In the genomic region with DNA sequence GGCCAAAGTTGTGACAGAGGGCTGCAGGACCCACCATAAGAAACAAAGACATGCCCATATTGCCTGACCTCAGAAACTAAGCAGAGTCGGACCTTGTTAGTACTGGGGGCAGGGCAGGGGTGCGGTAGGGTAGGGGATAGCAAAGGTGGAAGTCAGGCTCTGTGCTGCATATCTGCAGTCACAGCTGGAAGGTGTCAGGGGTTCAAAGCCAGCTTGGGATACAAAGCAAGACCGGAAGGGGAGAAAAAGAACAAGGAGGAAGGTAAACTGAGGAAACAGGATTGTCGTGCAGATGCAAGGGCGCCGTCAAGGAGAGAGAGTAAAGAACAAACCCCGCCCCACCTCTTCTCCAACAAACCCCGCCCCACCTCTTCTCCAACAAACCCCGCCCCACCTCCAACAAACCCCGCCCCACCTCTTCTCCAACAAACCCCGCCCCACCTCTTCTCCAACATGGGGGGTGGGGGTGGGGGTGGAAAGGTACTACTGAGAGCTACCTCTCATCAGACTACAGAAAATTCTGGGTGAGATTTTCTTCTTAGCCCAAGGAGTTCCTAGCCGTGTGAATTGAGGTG, we compare ENCODE assay signal across 27 mouse cellular contexts. TPM values are rescaled to one million over a fixed set of nuclear protein-coding genes. Genes with fewer than 3 reads are reported as not detected.
A peak's percentile ranks its signal among the peaks of the same experiment; 100 is the strongest.
DNase-seq lines count a peak whose midpoint lies in the region; ATAC-seq and TF ChIP-seq lines count a peak whose summit lies in the region.
"Had no signal": no experiment of that assay in that cellular context is flagged by ENCODE, and none has a peak within 500 bp of the region (broad histone marks: within the 10 kb centered on the region; RNA-seq: fewer than 3 reads in every experiment).

No protein-coding gene starts in this region.

- H3K4me2 ChIP-seq in limb, embryonic 15.5 days = no peak overlapping the region
- H3K4me2 ChIP-seq: forebrain, embryonic 13.5 days; heart, embryonic 12.5 days; heart, embryonic 15.5 days; hindbrain, embryonic 14.5 days had no signal

- H3K36me3 ChIP-seq in limb, embryonic 15.5 days = no peaks in the 10 kb centered on the region
- H3K36me3 ChIP-seq in limb, embryonic 10.5 days = no peaks in the 10 kb centered on the region
- no peaks in the 10 kb centered on the region for H3K36me3 ChIP-seq in testis, adult 2 months (ENCODE audit: control insufficient read depth, insufficient read depth, low read length)
- H3K36me3 ChIP-seq: forebrain, embryonic 10.5 days; heart, embryonic 12.5 days; heart, embryonic 15.5 days had no signal

- peak; percentile 39 for DNase-seq in cerebellum, adult 9-10 months
- DNase-seq in cerebellum, postnatal 10 days = no peak
- DNase-seq in limb, embryonic 10.5 days (ENCODE audit: low spot score) = no peak
- no peak for DNase-seq in testis, postnatal 14 days (ENCODE audit: low spot score)
- peak; percentile 76 for DNase-seq in ZHBTc4 (ENCODE audit: low read depth, low spot score)
- DNase-seq in kidney, adult 9 months = no peak
- DNase-seq: adrenal gland, adult 2 months; adrenal gland, postnatal 14 days; cerebellum, adult 11 months; cerebellum, adult 8-10 months; cerebellum, postnatal 36 days; gastrocnemius, adult 2 months; gastrocnemius, postnatal 14 days; heart, adult 11 months; heart, postnatal 10 days; heart, postnatal 4 days had no signal

- H3K27me3 ChIP-seq in limb, embryonic 15.5 days = no peaks in the 10 kb centered on the region; the same call in 1 of the 2 replicates
- peaks cover 11% of the 10 kb centered on the region for H3K27me3 ChIP-seq in limb, embryonic 10.5 days (ENCODE audit: low read depth, poor library complexity, severe bottlenecking)
- H3K27me3 ChIP-seq in testis, adult 2 months (ENCODE audit: control insufficient read depth, insufficient read depth, low read length) = no peaks in the 10 kb centered on the region
- H3K27me3 ChIP-seq: forebrain, embryonic 13.5 days had no signal

- WGBS in limb, embryonic 15.5 days = 41% methylated on average over 12 of the region's 12 CpGs
- WGBS in limb, embryonic 10.5 days = 18% methylated on average over 12 of the region's 12 CpGs

- H3K4me3 ChIP-seq in limb, embryonic 15.5 days = no peak overlapping the region
- no peak overlapping the region for H3K4me3 ChIP-seq in limb, embryonic 10.5 days
- peak overlapping the region; percentile 66 for H3K4me3 ChIP-seq in testis, adult 2 months (ENCODE audit: control insufficient read depth, low read depth, low read length)
- H3K4me3 ChIP-seq: forebrain, embryonic 10.5 days; forebrain, embryonic 13.5 days; gastrocnemius, adult 2 months; heart, embryonic 12.5 days; heart, embryonic 15.5 days had no signal

- no peak for TF ChIP-seq CTCF in testis, adult 2 months (IDR thresholded peaks at IDR 0.05; ENCODE audit: control insufficient read depth, insufficient read depth, insufficient replicate concordance, low read depth, low read length)

- no peak for TF ChIP-seq POLR2A in testis, adult 2 months (IDR thresholded peaks at IDR 0.05; ENCODE audit: control insufficient read depth, low read depth, low read length)

- no peaks in the 10 kb centered on the region; the same call in 1 of the 2 replicates for H3K9me3 ChIP-seq in limb, embryonic 15.5 days
- no peaks in the 10 kb centered on the region for H3K9me3 ChIP-seq in limb, embryonic 10.5 days (replicated peaks)
- H3K9me3 ChIP-seq: forebrain, embryonic 10.5 days; forebrain, embryonic 13.5 days; heart, embryonic 12.5 days; heart, embryonic 15.5 days had no signal

- ATAC-seq in limb, embryonic 15.5 days (ENCODE audit: insufficient number of reproducible peaks, low FRiP score, low TSS enrichment, low read depth) = no peak
- ATAC-seq: forebrain, embryonic 13.5 days; forebrain, embryonic 16.5 days; hindbrain, postnatal 0 days; inflammation-experienced regulatory T-cells, adult 6 months; intestine, embryonic 16.5 days had no signal

- peak overlapping the region; percentile 7; the same call in 1 of the 2 replicates for H3K27ac ChIP-seq in limb, embryonic 15.5 days
- H3K27ac ChIP-seq in limb, embryonic 10.5 days = no peak overlapping the region
- no peak overlapping the region for H3K27ac ChIP-seq in testis, adult 2 months (ENCODE audit: control insufficient read depth, insufficient read depth, low read depth, low read length)
- H3K27ac ChIP-seq: forebrain, embryonic 10.5 days; forebrain, embryonic 13.5 days; gastrocnemius, adult 2 months; heart, embryonic 15.5 days; hindbrain, embryonic 14.5 days; hindbrain, postnatal 0 days had no signal

- no peak overlapping the region for H3K9ac ChIP-seq in limb, embryonic 15.5 days
- H3K9ac ChIP-seq: forebrain, embryonic 13.5 days; heart, embryonic 12.5 days; heart, embryonic 15.5 days; hindbrain, embryonic 14.5 days had no signal

- peaks cover 23% of the 10 kb centered on the region for H3K4me1 ChIP-seq in limb, embryonic 15.5 days
- peaks cover 44% of the 10 kb centered on the region for H3K4me1 ChIP-seq in limb, embryonic 10.5 days
- H3K4me1 ChIP-seq in testis, adult 2 months (ENCODE audit: control insufficient read depth, insufficient read depth, low read length) = peaks cover 2% of the 10 kb centered on the region

RNA-seq across cellular contexts. Expression of a gene that starts 40.1 kb away (rescaled TPM):
- polyA plus RNA-seq in limb, embryonic 15.5 days (2015; fragmentation: Nextera tagmentation; extraction: Ambion mirVana) = 33.6 and 43.4 TPM in 2 replicates
- 9.5 and 11.4 TPM in 2 replicates for polyA plus RNA-seq in limb, embryonic 10.5 days (2016; fragmentation: Nextera tagmentation; extraction: Ambion mirVana)
- 8.9 and 11.0 TPM in 2 replicates for polyA plus RNA-seq in testis, adult 2 months (2012; rRNA removed)

Comparison
In these comparisons a context has a peak if more than half of its experiments do, and no peak if none do; other contexts are left out.
1. DNase-seq: peak in cerebellum, adult 9-10 months (single experiment) and ZHBTc4 (single experiment); none in cerebellum, postnatal 10 days (0 of 2), limb, embryonic 10.5 days (single experiment), testis, postnatal 14 days (single experiment) and kidney, adult 9 months (single experiment).